Mouse (Mus musculus): Measurements from ENCODE around the gene Bmp3. TPM values are rescaled to one million over a fixed set of nuclear protein-coding genes. Genes with fewer than 3 reads are reported as not detected.

Gene Bmp3
- 0.94 and 0.98 TPM in 2 replicates for polyA plus RNA-seq (2016; fragmentation: Nextera tagmentation; extraction: Ambion mirVana)

- Histone ChIP-seq H3K36me3 (no peaks in the 10 kb centered on the region), H3K27ac (replicated peaks) (no peak within 1 kb of the TSS), H3K4me3 (peak within 1 kb of the TSS; percentile 59), H3K27me3 (peaks cover 57% of the 10 kb centered on the region), H3K9ac (replicated peaks) (peak within 1 kb of the TSS; percentile 53), H3K4me2 (replicated peaks) (peak within 1 kb of the TSS; percentile 96), H3K9me3 (no peaks in the 10 kb centered on the region), H3K4me1 (peaks cover 15% of the 10 kb centered on the region)
- ATAC-seq (ENCODE audit: low FRiP score, low read depth): peak; percentile 47
- WGBS: 5% methylated on average over 10 of the region's 10 CpGs
Observed at GRCm38 (mm10) chr5:98854264-98854626, at the start of gene Bmp3. Bmp3 (plus strand) TSS chr5:98854415.

- Histone ChIP-seq H3K4me2 (replicated peaks) (no peak overlapping the region), H3K36me3 (no peaks in the 10 kb centered on the region), H3K27ac (replicated peaks) (no peak overlapping the region), H3K4me3 (no peak overlapping the region), H3K9ac (replicated peaks) (no peak overlapping the region), H3K27me3 (no peaks in the 10 kb centered on the region), H3K9me3 (no peaks in the 10 kb centered on the region), H3K4me1 (peaks cover 7% of the 10 kb centered on the region)
- no peak for ATAC-seq (ENCODE audit: low FRiP score, low read depth)
- WGBS: 92% methylated on average over 6 of the region's 6 CpGs
Observed at GRCm38 (mm10) chr5:98804761-98805160, 49.5 kb upstream of the Bmp3 start.

GRCm38 (mm10) chr5:98806492-98806891 lies 47.7 kb upstream of the Bmp3 start:
- Histone ChIP-seq H3K9me3 (no peaks in the 10 kb centered on the region), H3K27ac (replicated peaks) (no peak overlapping the region), H3K9ac (replicated peaks) (no peak overlapping the region), H3K27me3 (no peaks in the 10 kb centered on the region), H3K4me1 (peaks cover 3% of the 10 kb centered on the region), H3K36me3 (no peaks in the 10 kb centered on the region), H3K4me3 (no peak overlapping the region), H3K4me2 (replicated peaks) (no peak overlapping the region)
- 92% methylated on average over 4 of the region's 4 CpGs for WGBS
- ATAC-seq (ENCODE audit: low FRiP score, low read depth): no peak

GRCm38 (mm10) chr5:98807022-98807421 lies 47.2 kb upstream of the Bmp3 start:
- H3K27ac ChIP-seq (replicated peaks): no peak overlapping the region
- ATAC-seq (ENCODE audit: low FRiP score, low read depth): no peak
- H3K4me3 ChIP-seq: no peak overlapping the region
- no peaks in the 10 kb centered on the region for H3K9me3 ChIP-seq
- no peaks in the 10 kb centered on the region for H3K4me1 ChIP-seq
- no peak overlapping the region for H3K9ac ChIP-seq (replicated peaks)
- H3K27me3 ChIP-seq: no peaks in the 10 kb centered on the region
- no peak overlapping the region for H3K4me2 ChIP-seq (replicated peaks)
- no peaks in the 10 kb centered on the region for H3K36me3 ChIP-seq
- WGBS: 91% methylated on average over 7 of the region's 7 CpGs

GRCm38 (mm10) chr5:98807953-98808352 lies 46.3 kb upstream of the Bmp3 start:
- Histone ChIP-seq H3K36me3 (no peaks in the 10 kb centered on the region), H3K27ac (replicated peaks) (no peak overlapping the region), H3K9ac (replicated peaks) (no peak overlapping the region), H3K4me1 (no peaks in the 10 kb centered on the region), H3K27me3 (no peaks in the 10 kb centered on the region), H3K4me3 (no peak overlapping the region), H3K4me2 (replicated peaks) (no peak overlapping the region), H3K9me3 (0 out of 2 replicates have a peak, but pooled peaks cover 3% of the 10 kb centered on the region)
- WGBS: 55% methylated on average over 9 of the region's 9 CpGs
- ATAC-seq (ENCODE audit: low FRiP score, low read depth): no peak

- no peaks in the 10 kb centered on the region for H3K27me3 ChIP-seq
- H3K4me3 ChIP-seq: no peak overlapping the region
- WGBS: 87% methylated on average over 1 of the region's 1 CpGs
- H3K36me3 ChIP-seq: no peaks in the 10 kb centered on the region
- H3K4me1 ChIP-seq: no peaks in the 10 kb centered on the region
- H3K9me3 ChIP-seq: 0 out of 2 replicates have a peak, but pooled peaks cover 4% of the 10 kb centered on the region
- no peak for ATAC-seq (ENCODE audit: low FRiP score, low read depth)
- no peak overlapping the region for H3K9ac ChIP-seq (replicated peaks)
- H3K27ac ChIP-seq (replicated peaks): no peak overlapping the region
- H3K4me2 ChIP-seq (replicated peaks): no peak overlapping the region
Observed at GRCm38 (mm10) chr5:98812380-98812779, 41.8 kb upstream of the Bmp3 start.

- H3K9me3 ChIP-seq: 0 out of 2 replicates have a peak, but pooled peaks cover 4% of the 10 kb centered on the region
- H3K4me1 ChIP-seq: no peaks in the 10 kb centered on the region
- H3K27ac ChIP-seq (replicated peaks): no peak overlapping the region
- no peaks in the 10 kb centered on the region for H3K36me3 ChIP-seq
- WGBS: 86% methylated on average over 1 of the region's 1 CpGs
- H3K9ac ChIP-seq (replicated peaks): no peak overlapping the region
- no peak overlapping the region for H3K4me2 ChIP-seq (replicated peaks)
- no peak overlapping the region for H3K4me3 ChIP-seq
- ATAC-seq (ENCODE audit: low FRiP score, low read depth): no peak
- H3K27me3 ChIP-seq: no peaks in the 10 kb centered on the region
Observed at GRCm38 (mm10) chr5:98815269-98815668, 38.9 kb upstream of the Bmp3 start.

GRCm38 (mm10) chr5:98833760-98834159 lies 20.5 kb upstream of the Bmp3 start:
- ATAC-seq (ENCODE audit: low FRiP score, low read depth): no peak
- no peaks in the 10 kb centered on the region for H3K36me3 ChIP-seq
- WGBS: 79% methylated on average over 9 of the region's 9 CpGs
- no peak overlapping the region for H3K4me3 ChIP-seq
- H3K9ac ChIP-seq (replicated peaks): no peak overlapping the region
- no peaks in the 10 kb centered on the region for H3K27me3 ChIP-seq
- peak overlapping the region; percentile 52; the same call in 1 of the 2 replicates for H3K27ac ChIP-seq (replicated peaks)
- H3K9me3 ChIP-seq: no peaks in the 10 kb centered on the region
- no peak overlapping the region for H3K4me2 ChIP-seq (replicated peaks)
- peaks cover 4% of the 10 kb centered on the region; the same call in 1 of the 2 replicates for H3K4me1 ChIP-seq

- Histone ChIP-seq H3K4me2 (replicated peaks) (no peak overlapping the region), H3K9ac (replicated peaks) (no peak overlapping the region), H3K4me1 (peaks cover 4% of the 10 kb centered on the region; the same call in 1 of the 2 replicates), H3K27ac (replicated peaks) (no peak overlapping the region), H3K4me3 (no peak overlapping the region), H3K9me3 (no peaks in the 10 kb centered on the region), H3K27me3 (no peaks in the 10 kb centered on the region), H3K36me3 (no peaks in the 10 kb centered on the region)
- WGBS: 78% methylated on average over 6 of the region's 6 CpGs
- peak; percentile 65 for ATAC-seq (ENCODE audit: low FRiP score, low read depth)
Observed at GRCm38 (mm10) chr5:98834300-98834699, 19.9 kb upstream of the Bmp3 start.

GRCm38 (mm10) chr5:98842600-98843310 lies 11.5 kb upstream of the Bmp3 start:
- no peak for ATAC-seq (ENCODE audit: low FRiP score, low read depth)
- Histone ChIP-seq H3K4me2 (replicated peaks) (no peak overlapping the region), H3K27ac (replicated peaks) (no peak overlapping the region), H3K4me3 (no peak overlapping the region), H3K27me3 (no peaks in the 10 kb centered on the region), H3K9me3 (no peaks in the 10 kb centered on the region), H3K9ac (replicated peaks) (no peak overlapping the region), H3K36me3 (no peaks in the 10 kb centered on the region), H3K4me1 (no peaks in the 10 kb centered on the region)
- 88% methylated on average over 7 of the region's 7 CpGs for WGBS

- no peaks in the 10 kb centered on the region for H3K27me3 ChIP-seq
Observed at GRCm38 (mm10) chr5:98844664-98845063, 9.6 kb upstream of the Bmp3 start.

GRCm38 (mm10) chr5:98854627-98855564 lies 681 bp downstream of the Bmp3 start:
- Histone ChIP-seq H3K27ac (replicated peaks) (no peak overlapping the region), H3K9ac (replicated peaks) (peak overlapping the region; percentile 53), H3K4me3 (peak overlapping the region; percentile 59), H3K36me3 (no peaks in the 10 kb centered on the region), H3K27me3 (peaks cover 57% of the 10 kb centered on the region), H3K9me3 (no peaks in the 10 kb centered on the region), H3K4me1 (peaks cover 15% of the 10 kb centered on the region), H3K4me2 (replicated peaks) (peak overlapping the region; percentile 96)
- whole genome bisulfite sequencing: 1% methylated on average over 70 of the region's 75 CpGs
- ATAC-seq (ENCODE audit: low FRiP score, low read depth): peak; percentile 74

More at GRCm38 (mm10) chr5:98844664-98845063, 9.6 kb upstream of the Bmp3 start:
- Histone ChIP-seq H3K4me3 (no peak overlapping the region), H3K9me3 (no peaks in the 10 kb centered on the region), H3K36me3 (no peaks in the 10 kb centered on the region), H3K9ac (replicated peaks) (no peak overlapping the region), H3K27ac (replicated peaks) (no peak overlapping the region), H3K4me1 (no peaks in the 10 kb centered on the region), H3K4me2 (replicated peaks) (no peak overlapping the region)
- ATAC-seq (ENCODE audit: low FRiP score, low read depth): no peak
- 100% methylated on average over 1 of the region's 1 CpGs for WGBS
